Mouse (Mus musculus) kidney, embryonic 15.5 days (tissue): Measurements from ENCODE around the gene Il9r. TPM values are rescaled to one million over a fixed set of nuclear protein-coding genes. Genes with fewer than 3 reads are reported as not detected.
A peak's percentile ranks its signal among the peaks of the same experiment; 100 is the strongest.

ENCODE experiments used
- ATAC-seq: fragments of 200-750 bp; cut with Nextera tagmentation; replicated peaks from 2 replicates; pipeline ENCODE4 v1.8.0; 2017; ENCODE audit warnings: moderate TSS enrichment; ENCODE audit not compliant: low FRiP score
- H3K27ac ChIP-seq: fragments of 300-500 bp; sonication (generic); 2 replicates; pipeline ENCODE4 v1.5.1; 2015; ENCODE audit warnings: mild to moderate bottlenecking, inconsistent platforms
- H3K27me3 ChIP-seq: fragments of 300-500 bp; sonication (generic); 2 replicates; pipeline ENCODE4 v1.6.1; 2015; ENCODE audit warnings: inconsistent platforms
- H3K36me3 ChIP-seq: fragments of 300-500 bp; sonication (generic); 2 replicates; pipeline ENCODE4 v1.6.1; 2015; ENCODE audit warnings: inconsistent platforms
- H3K4me1 ChIP-seq: fragments of 300-500 bp; sonication (generic); 2 replicates; pipeline ENCODE4 v1.6.1; 2015; ENCODE audit warnings: inconsistent platforms
- H3K4me2 ChIP-seq: fragments of 300-500 bp; sonication (generic); 2 replicates; pipeline ENCODE4 v1.6.1; 2015; ENCODE audit warnings: moderate library complexity, mild to moderate bottlenecking, inconsistent platforms
- H3K4me3 ChIP-seq: fragments of 300-500 bp; sonication (generic); replicated peaks from 2 replicates; pipeline ENCODE4 v1.5.1; 2015; ENCODE audit warnings: mild to moderate bottlenecking, inconsistent platforms
- H3K9ac ChIP-seq: fragments of 300-500 bp; sonication (generic); 2 replicates; pipeline ENCODE4 v1.6.1; 2015; ENCODE audit warnings: mild to moderate bottlenecking, inconsistent platforms
- H3K9me3 ChIP-seq: fragments of 300-500 bp; sonication (generic); replicated peaks from 2 replicates; pipeline ENCODE4 v1.6.1; 2016; ENCODE audit warnings: inconsistent platforms
- WGBS: fragments of 180-500 bp; shearing (Covaris S2); methylation state at CpG from one replicate; pipeline ENCODE4 v1.1.7; 2015; ENCODE audit warnings: mixed read lengths; 5-methylcytosine and 5-hydroxymethylcytosine counted together
- polyA plus RNA-seq: library from polyadenylated mRNA; unstranded; fragments of >200 nt; fragmentation: Nextera tagmentation; extraction: Ambion mirVana; gene quantifications from 2 replicates; pipeline ENCODE4 v1.2.1, GENCODE M21; 2015

The Il9r gene
- not detected in 2 replicates for polyA plus RNA-seq

- Histone ChIP-seq H3K9me3 (no peaks in the 10 kb centered on the region), H3K4me2 (no peak within 1 kb of the TSS), H3K4me1 (peaks cover 7% of the 10 kb centered on the region), H3K36me3 (no peaks in the 10 kb centered on the region), H3K27me3 (peaks cover 14% of the 10 kb centered on the region), H3K4me3 (no peak within 1 kb of the TSS), H3K27ac (no peak within 1 kb of the TSS), H3K9ac (no peak within 1 kb of the TSS)
- WGBS = 68% methylated on average over 10 of the region's 10 CpGs
- no peak for ATAC-seq
These were observed at the start of gene Il9r for GRCm38 (mm10) chr11:32200075-32200601. TSS of gene Il9r (minus strand) at chr11:32200279.

GRCm38 (mm10) chr11:32248350-32248749 is 48.3 kb upstream of the Il9r start:
- 65% methylated on average over 3 of the region's 3 CpGs for WGBS

GRCm38 (mm10) chr11:32247068-32247467 is 47.0 kb upstream of the Il9r start:
- no peaks in the 10 kb centered on the region for H3K9me3 ChIP-seq
- H3K4me3 ChIP-seq = no peak overlapping the region
- no peaks in the 10 kb centered on the region for H3K27me3 ChIP-seq
- no peak overlapping the region for H3K9ac ChIP-seq
- H3K27ac ChIP-seq = no peak overlapping the region
- peaks cover 21% of the 10 kb centered on the region for H3K4me1 ChIP-seq
- H3K36me3 ChIP-seq = peaks cover 79% of the 10 kb centered on the region
- H3K4me2 ChIP-seq = no peak overlapping the region
- ATAC-seq = no peak

More at GRCm38 (mm10) chr11:32248350-32248749, 48.3 kb upstream of the Il9r start:
- Histone ChIP-seq H3K4me1 (peaks cover 13% of the 10 kb centered on the region), H3K4me2 (no peak overlapping the region), H3K27ac (no peak overlapping the region), H3K9me3 (no peaks in the 10 kb centered on the region), H3K4me3 (no peak overlapping the region), H3K27me3 (no peaks in the 10 kb centered on the region), H3K9ac (no peak overlapping the region), H3K36me3 (peaks cover 80% of the 10 kb centered on the region)
- no peak for ATAC-seq

GRCm38 (mm10) chr11:32245614-32246013 is 45.5 kb upstream of the Il9r start:
- Histone ChIP-seq H3K4me3 (no peak overlapping the region), H3K4me2 (no peak overlapping the region), H3K27me3 (no peaks in the 10 kb centered on the region), H3K9ac (no peak overlapping the region), H3K4me1 (peaks cover 21% of the 10 kb centered on the region), H3K27ac (peak overlapping the region; percentile 83; the same call in 1 of the 2 replicates), H3K36me3 (peaks cover 82% of the 10 kb centered on the region), H3K9me3 (no peaks in the 10 kb centered on the region)
- ATAC-seq = peak; percentile 80
- WGBS = 93% methylated on average over 6 of the region's 6 CpGs

GRCm38 (mm10) chr11:32244617-32245016 is 44.5 kb upstream of the Il9r start:
- peaks cover 82% of the 10 kb centered on the region for H3K36me3 ChIP-seq
- peak overlapping the region; percentile 83 for H3K27ac ChIP-seq
- H3K27me3 ChIP-seq = no peaks in the 10 kb centered on the region
- H3K4me1 ChIP-seq = peaks cover 21% of the 10 kb centered on the region
- H3K4me3 ChIP-seq = no peak overlapping the region
- H3K4me2 ChIP-seq = no peak overlapping the region
- H3K9ac ChIP-seq = no peak overlapping the region
- no peaks in the 10 kb centered on the region for H3K9me3 ChIP-seq
- ATAC-seq = no peak
- WGBS = 91% methylated on average over 1 of the region's 1 CpGs

GRCm38 (mm10) chr11:32244064-32244463 is 44.0 kb upstream of the Il9r start:
- Histone ChIP-seq H3K4me1 (peaks cover 21% of the 10 kb centered on the region), H3K4me3 (no peak overlapping the region), H3K4me2 (peak overlapping the region; percentile 10; the same call in 1 of the 2 replicates), H3K36me3 (peaks cover 82% of the 10 kb centered on the region), H3K9me3 (no peaks in the 10 kb centered on the region), H3K27ac (peak overlapping the region; percentile 83), H3K27me3 (no peaks in the 10 kb centered on the region), H3K9ac (no peak overlapping the region)
- WGBS = 49% methylated on average over 3 of the region's 3 CpGs
- no peak for ATAC-seq

- peak; percentile 37; the same call in 1 of the 2 replicates for ATAC-seq
- Histone ChIP-seq H3K4me3 (no peak overlapping the region), H3K9ac (no peak overlapping the region), H3K9me3 (no peaks in the 10 kb centered on the region), H3K27ac (peak overlapping the region; percentile 83), H3K36me3 (peaks cover 82% of the 10 kb centered on the region), H3K4me1 (peaks cover 21% of the 10 kb centered on the region), H3K4me2 (peak overlapping the region; percentile 10), H3K27me3 (no peaks in the 10 kb centered on the region)
- 42% methylated on average over 7 of the region's 7 CpGs for WGBS
These were observed 43.3 kb upstream of the Il9r start for GRCm38 (mm10) chr11:32243205-32243955.

GRCm38 (mm10) chr11:32242209-32242608 is 42.1 kb upstream of the Il9r start:
- Histone ChIP-seq H3K4me3 (no peak overlapping the region), H3K27me3 (no peaks in the 10 kb centered on the region), H3K9me3 (no peaks in the 10 kb centered on the region), H3K4me2 (no peak overlapping the region), H3K36me3 (peaks cover 79% of the 10 kb centered on the region), H3K4me1 (peaks cover 25% of the 10 kb centered on the region), H3K27ac (no peak overlapping the region), H3K9ac (no peak overlapping the region)
- no peak for ATAC-seq
- 91% methylated on average over 3 of the region's 3 CpGs for WGBS

GRCm38 (mm10) chr11:32241391-32241790 is 41.3 kb upstream of the Il9r start:
- Histone ChIP-seq H3K4me2 (no peak overlapping the region), H3K9ac (no peak overlapping the region), H3K27ac (no peak overlapping the region), H3K9me3 (no peaks in the 10 kb centered on the region), H3K36me3 (peaks cover 77% of the 10 kb centered on the region), H3K27me3 (no peaks in the 10 kb centered on the region), H3K4me1 (peaks cover 29% of the 10 kb centered on the region), H3K4me3 (no peak overlapping the region)
- no peak for ATAC-seq

- Histone ChIP-seq H3K36me3 (peaks cover 85% of the 10 kb centered on the region), H3K4me2 (no peak overlapping the region), H3K9ac (no peak overlapping the region), H3K27ac (no peak overlapping the region), H3K4me3 (no peak overlapping the region), H3K27me3 (no peaks in the 10 kb centered on the region), H3K9me3 (no peaks in the 10 kb centered on the region), H3K4me1 (peaks cover 32% of the 10 kb centered on the region)
- ATAC-seq = 0 out of 2 replicates have a peak, but pooled peaks have one; percentile 35
- 66% methylated on average over 5 of the region's 5 CpGs for WGBS
These were observed 38.2 kb upstream of the Il9r start for GRCm38 (mm10) chr11:32238093-32238860.

- WGBS = 93% methylated on average over 3 of the region's 3 CpGs
- Histone ChIP-seq H3K27me3 (no peaks in the 10 kb centered on the region), H3K36me3 (peaks cover 84% of the 10 kb centered on the region)
These were observed 37.3 kb upstream of the Il9r start for GRCm38 (mm10) chr11:32237411-32237795.

More at GRCm38 (mm10) chr11:32237411-32237795, 37.3 kb upstream of the Il9r start:
- H3K4me1 ChIP-seq = peaks cover 24% of the 10 kb centered on the region
- H3K9ac ChIP-seq = no peak overlapping the region
- ATAC-seq = no peak
- H3K4me3 ChIP-seq = no peak overlapping the region
- no peaks in the 10 kb centered on the region for H3K9me3 ChIP-seq
- H3K27ac ChIP-seq = no peak overlapping the region
- no peak overlapping the region for H3K4me2 ChIP-seq
